Mouse (Mus musculus) small intestine, adult 2 months (tissue): ENCODE results near the gene Ube2l3. TPM values are rescaled to one million over a fixed set of nuclear protein-coding genes. Genes with fewer than 3 reads are reported as not detected.

Experiments used
- H3K27ac ChIP-seq: fragments of 200-500 bp; 2 replicates; pipeline ENCODE4 v1.5.1; 2012; ENCODE audit warnings: low read depth, low read length, control low read depth, inconsistent platforms; ENCODE audit not compliant: insufficient read depth
- H3K27me3 ChIP-seq: fragments of 200-500 bp; 2 replicates; pipeline ENCODE4 v1.6.1; 2012; ENCODE audit warnings: mild to moderate bottlenecking, moderate library complexity, low read length, inconsistent platforms; ENCODE audit not compliant: control insufficient read depth, insufficient read depth
- H3K36me3 ChIP-seq: fragments of 200-500 bp; 2 replicates; pipeline ENCODE4 v1.6.1; 2012; ENCODE audit warnings: mild to moderate bottlenecking, low read length, control low read depth, inconsistent platforms; ENCODE audit not compliant: control insufficient read depth, insufficient read depth
- H3K4me1 ChIP-seq: fragments of 200-500 bp; 2 replicates; pipeline ENCODE4 v1.6.1; 2012; ENCODE audit warnings: low read length, inconsistent platforms, mixed read lengths; ENCODE audit not compliant: control insufficient read depth, insufficient read depth, insufficient read length
- H3K4me3 ChIP-seq: fragments of 200-500 bp; 2 replicates; pipeline ENCODE4 v1.5.1; 2012; ENCODE audit warnings: low read depth, mild to moderate bottlenecking, control low read depth, inconsistent platforms, low read length, moderate library complexity
- CTCF ChIP-seq: fragments of 200-500 bp; IDR thresholded peaks from 2 replicates; pipeline ENCODE4 v1.5.1; 2012; ENCODE audit warnings: low read depth, mild to moderate bottlenecking, control low read depth, inconsistent platforms, low read length, moderate library complexity, mixed read lengths; ENCODE audit not compliant: insufficient replicate concordance, insufficient read length; ENCODE audit errors: extremely low read depth
- POLR2A ChIP-seq: fragments of 200-500 bp; IDR thresholded peaks from 2 replicates; pipeline ENCODE4 v1.6.1; 2012; ENCODE audit warnings: low read depth, mild to moderate bottlenecking, control low read depth, inconsistent platforms, low read length, moderate library complexity
- WGBS: fragments of 180-500 bp; shearing (Covaris S2); methylation state at CpG from one replicate; pipeline ENCODE4 v1.1.7; 2018; 5-methylcytosine and 5-hydroxymethylcytosine counted together
- polyA plus RNA-seq: library from polyadenylated mRNA; depleted of rRNA; stranded (reverse); fragments of >200 nt; gene quantifications from 2 replicates; pipeline ENCODE4 v1.2.3, GENCODE M21; 2012

The Ube2l3 gene
- polyA plus RNA-seq, 1 experiment: 62.7 TPM

DNA sequence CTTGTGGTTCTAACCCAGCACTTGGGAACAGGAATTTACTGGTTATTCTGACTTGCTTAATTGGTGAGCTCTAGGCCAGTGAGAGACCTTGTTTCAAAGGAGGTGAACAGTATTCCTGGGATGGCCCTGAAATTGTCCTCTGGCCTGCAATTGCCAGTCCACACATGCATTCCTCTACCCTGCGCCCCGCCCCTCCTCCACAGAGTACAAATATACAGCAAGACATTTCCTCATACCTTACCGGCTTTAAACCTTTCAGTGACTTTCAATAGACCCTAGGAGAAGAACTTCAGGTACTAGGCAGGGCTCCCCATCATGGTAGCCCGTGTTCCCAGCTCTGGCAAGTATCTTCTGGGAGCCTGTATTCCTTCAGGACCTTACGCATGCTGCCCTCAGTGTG is 23.1 kb upstream of the Ube2l3 start:
- 44% methylated on average over 5 of the region's 5 CpGs for WGBS
- H3K4me3 ChIP-seq: no peak overlapping the region
- TF ChIP-seq POLR2A (no peak), CTCF (no peak)
- H3K36me3 ChIP-seq: no peaks in the 10 kb centered on the region
- peaks cover under 1% of the 10 kb centered on the region; the same call in 1 of the 2 replicates for H3K4me1 ChIP-seq
- H3K27ac ChIP-seq: no peak overlapping the region
- H3K27me3 ChIP-seq: no peaks in the 10 kb centered on the region

- no peak for TF ChIP-seq CTCF
- no peak for TF ChIP-seq POLR2A
- 37% methylated on average over 25 of the region's 25 CpGs for WGBS
- Histone ChIP-seq H3K27me3 (no peaks in the 10 kb centered on the region), H3K36me3 (no peaks in the 10 kb centered on the region), H3K4me1 (peaks cover 7% of the 10 kb centered on the region; the same call in 1 of the 2 replicates), H3K4me3 (no peak overlapping the region), H3K27ac (no peak overlapping the region)
These were observed 19.7 kb upstream of the Ube2l3 start for GRCm38 (mm10) chr16:17222197-17222596.

DNA sequence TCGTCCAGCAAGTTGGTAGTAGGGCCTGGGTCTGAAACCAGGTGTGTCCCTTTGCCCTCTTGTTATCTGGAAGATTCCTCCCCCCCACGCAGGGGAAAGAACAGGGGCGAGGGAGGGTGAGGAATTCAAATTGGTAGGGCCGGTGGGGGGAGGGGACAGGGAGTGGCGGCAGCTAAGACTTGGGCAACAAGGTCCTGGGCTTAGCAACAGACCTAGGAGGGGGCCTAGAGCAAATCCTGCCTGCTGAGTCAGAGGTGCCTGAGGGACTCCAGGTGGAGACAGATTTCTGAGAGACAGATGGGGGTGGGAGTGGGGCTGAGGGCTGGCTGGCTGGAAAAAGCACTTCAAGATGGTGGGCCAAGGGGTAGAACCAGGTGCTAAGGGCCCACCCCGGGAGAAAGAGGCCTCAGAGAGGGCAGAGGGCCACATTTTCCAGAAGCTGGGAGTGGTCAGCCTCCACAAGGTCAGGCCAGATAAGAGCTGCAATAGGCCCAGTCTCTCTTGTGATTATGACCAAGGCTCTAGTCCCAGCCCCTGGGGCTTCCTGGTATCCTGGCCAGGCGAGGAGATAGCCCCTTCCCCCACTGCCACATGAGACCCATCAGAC is 17.8 kb upstream of the Ube2l3 start:
- WGBS: 26% methylated on average over 7 of the region's 7 CpGs
- Histone ChIP-seq H3K27me3 (no peaks in the 10 kb centered on the region), H3K4me1 (peaks cover 7% of the 10 kb centered on the region; the same call in 1 of the 2 replicates), H3K36me3 (no peaks in the 10 kb centered on the region), H3K4me3 (no peak overlapping the region), H3K27ac (no peak overlapping the region)
- no peak for TF ChIP-seq POLR2A
- TF ChIP-seq CTCF: no peak

DNA sequence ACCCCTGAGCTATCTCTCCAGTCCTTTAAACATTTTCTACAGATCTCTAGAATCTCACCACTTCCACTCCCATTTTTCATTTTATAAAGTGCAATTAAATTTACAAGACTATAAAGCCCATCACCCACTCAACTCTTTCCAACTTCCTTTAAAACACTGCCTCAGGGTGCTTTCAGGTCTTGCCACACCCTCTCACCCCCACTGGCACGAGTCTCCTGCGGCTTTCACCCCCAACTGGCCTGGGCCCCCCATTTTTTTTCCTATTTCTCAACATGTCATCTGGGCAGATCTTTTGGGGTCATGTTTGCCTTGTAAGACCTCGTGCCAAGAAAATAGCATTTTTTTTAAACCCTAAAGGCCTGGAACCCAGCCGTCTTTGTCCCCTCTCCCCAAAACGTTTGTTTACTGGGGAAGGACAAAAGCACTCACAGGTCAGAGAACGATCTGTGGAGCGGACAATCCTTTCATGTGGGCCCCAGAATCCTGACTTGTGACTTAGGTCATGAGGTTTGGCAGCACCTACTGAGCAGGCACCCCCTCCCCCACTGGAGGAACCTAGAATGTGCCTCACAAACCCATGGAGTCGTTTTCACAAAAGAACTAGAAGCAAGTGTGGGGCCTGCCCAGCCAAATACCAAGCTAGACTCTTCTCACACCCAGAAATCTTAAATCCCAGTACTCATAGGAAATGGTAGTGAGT is 14.6 kb upstream of the Ube2l3 start:
- Histone ChIP-seq H3K4me1 (peaks cover 7% of the 10 kb centered on the region; the same call in 1 of the 2 replicates), H3K4me3 (no peak overlapping the region), H3K27ac (no peak overlapping the region), H3K27me3 (no peaks in the 10 kb centered on the region), H3K36me3 (no peaks in the 10 kb centered on the region)
- 36% methylated on average over 8 of the region's 8 CpGs for whole genome bisulfite sequencing
- TF ChIP-seq POLR2A (no peak), CTCF (no peak)

- Histone ChIP-seq H3K27ac (no peak overlapping the region), H3K27me3 (no peaks in the 10 kb centered on the region; the same call in 1 of the 2 replicates), H3K4me3 (peak overlapping the region; percentile 77), H3K4me1 (peaks cover 8% of the 10 kb centered on the region), H3K36me3 (no peaks in the 10 kb centered on the region)
- WGBS: 8% methylated on average over 48 of the region's 48 CpGs
- TF ChIP-seq CTCF (peak; percentile 81), POLR2A (no peak)
These were observed 7.8 kb upstream of the Ube2l3 start for GRCm38 (mm10) chr16:17209981-17210838.

GRCm38 (mm10) chr16:17209404-17209960 is 7.0 kb upstream of the Ube2l3 start:
- Histone ChIP-seq H3K4me1 (peaks cover 8% of the 10 kb centered on the region), H3K27ac (no peak overlapping the region), H3K27me3 (no peaks in the 10 kb centered on the region; the same call in 1 of the 2 replicates), H3K36me3 (no peaks in the 10 kb centered on the region), H3K4me3 (peak overlapping the region; percentile 77)
- TF ChIP-seq CTCF: no peak
- TF ChIP-seq POLR2A: no peak
- under 1% methylated on average over 37 of the region's 37 CpGs for WGBS
